Mouse (Mus musculus) heart, postnatal 0 days (tissue): Measurements from ENCODE around the gene Ppil3. TPM values are rescaled to one million over a fixed set of nuclear protein-coding genes. Genes with fewer than 3 reads are reported as not detected.
A peak's percentile ranks its signal among the peaks of the same experiment; 100 is the strongest.

ENCODE experiments used
- ATAC-seq: fragments of 200-750 bp; cut with Nextera tagmentation; 2 replicates; pipeline ENCODE4 v1.8.0; 2017; ENCODE audit warnings: low read depth, moderate number of reproducible peaks, moderate library complexity; ENCODE audit not compliant: insufficient read depth
- DNase-seq: peaks from one replicate; pipeline ENCODE4 v3.0.0-alpha.2; 2016; ENCODE audit warnings: low spot score
- H3K27ac ChIP-seq: fragments of 300-500 bp; sonication (generic); 2 replicates; pipeline ENCODE4 v1.5.1; 2014; ENCODE audit warnings: low read depth, mild to moderate bottlenecking
- H3K27me3 ChIP-seq: fragments of 300-500 bp; sonication (generic); 2 replicates; pipeline ENCODE4 v1.6.1; 2014; ENCODE audit warnings: low read length, mixed read lengths; ENCODE audit not compliant: control insufficient read depth, insufficient read depth
- H3K36me3 ChIP-seq: fragments of 300-500 bp; sonication (generic); replicated peaks from 2 replicates; pipeline ENCODE4 v1.6.1; 2014; ENCODE audit warnings: low read length, mixed read lengths; ENCODE audit not compliant: control insufficient read depth, insufficient read depth
- H3K4me1 ChIP-seq: fragments of 300-500 bp; sonication (generic); 2 replicates; pipeline ENCODE4 v1.6.1; 2014; ENCODE audit warnings: antibody characterized with exemption; ENCODE audit not compliant: control insufficient read depth, insufficient read depth
- H3K4me2 ChIP-seq: fragments of 300-500 bp; sonication (generic); 2 replicates; pipeline ENCODE4 v1.6.1; 2014; ENCODE audit warnings: low read depth, mild to moderate bottlenecking, low read length, moderate library complexity
- H3K4me3 ChIP-seq: fragments of 300-500 bp; sonication (generic); 2 replicates; pipeline ENCODE4 v1.5.1; 2014; ENCODE audit warnings: low read depth, low read length
- H3K9ac ChIP-seq: fragments of 300-500 bp; sonication (generic); replicated peaks from 2 replicates; pipeline ENCODE4 v1.6.1; 2014; ENCODE audit warnings: low read depth, low read length, mixed read lengths
- H3K9me3 ChIP-seq: fragments of 300-500 bp; sonication (generic); replicated peaks from 2 replicates; pipeline ENCODE4 v1.6.1; 2016; ENCODE audit warnings: low read length; ENCODE audit not compliant: control insufficient read depth
- CTCF ChIP-seq: IDR thresholded peaks from 2 replicates; pipeline ENCODE4 v1.5.1; 2016; ENCODE audit warnings: antibody characterized with exemption, control low read depth, low read depth
- EP300 ChIP-seq: IDR thresholded peaks from 2 replicates; pipeline ENCODE4 v1.6.1; 2016; ENCODE audit warnings: antibody characterized with exemption, low read depth
- WGBS: fragments of 180-500 bp; shearing (Covaris S2); extraction: QIAGEN DNeasy Blood & Tissue Kit; methylation state at CpG from one replicate; pipeline ENCODE4 v1.1.7; 2014; 5-methylcytosine and 5-hydroxymethylcytosine counted together
- polyA plus RNA-seq: library from polyadenylated mRNA; unstranded; fragments of >200 nt; fragmentation: Nextera tagmentation; extraction: Ambion mirVana; gene quantifications from 2 replicates; pipeline ENCODE4 v1.2.1, GENCODE M21; 2015
- total RNA-seq: library from RNA; depleted of rRNA; stranded (reverse); fragments of >200 nt; gene quantifications from 2 replicates; pipeline ENCODE4 v1.2.3, GENCODE M21; 2014; ENCODE audit warnings: low replicate concordance

Ppil3 gene
- total and polyA plus RNA-seq, 2 experiments from 2014 or later: 8.7 to 27.9 TPM

- TF ChIP-seq CTCF (no peak), EP300 (no peak)
- H3K36me3 ChIP-seq: peaks cover 55% of the 10 kb centered on the region
- no peaks in the 10 kb centered on the region for H3K27me3 ChIP-seq
- WGBS: 97% methylated on average over 1 of the region's 1 CpGs
- H3K9me3 ChIP-seq: no peaks in the 10 kb centered on the region
- peaks cover 8% of the 10 kb centered on the region for H3K4me1 ChIP-seq
- H3K9ac ChIP-seq: no peak overlapping the region
- no peak overlapping the region for H3K4me3 ChIP-seq
- ATAC-seq (no peak), DNase-seq (no peak)
- H3K4me2 ChIP-seq: no peak overlapping the region
- no peak overlapping the region for H3K27ac ChIP-seq
Measured at GRCm38 (mm10) chr1:58396179-58396578, 49.1 kb downstream of the Ppil3 start.

DNA sequence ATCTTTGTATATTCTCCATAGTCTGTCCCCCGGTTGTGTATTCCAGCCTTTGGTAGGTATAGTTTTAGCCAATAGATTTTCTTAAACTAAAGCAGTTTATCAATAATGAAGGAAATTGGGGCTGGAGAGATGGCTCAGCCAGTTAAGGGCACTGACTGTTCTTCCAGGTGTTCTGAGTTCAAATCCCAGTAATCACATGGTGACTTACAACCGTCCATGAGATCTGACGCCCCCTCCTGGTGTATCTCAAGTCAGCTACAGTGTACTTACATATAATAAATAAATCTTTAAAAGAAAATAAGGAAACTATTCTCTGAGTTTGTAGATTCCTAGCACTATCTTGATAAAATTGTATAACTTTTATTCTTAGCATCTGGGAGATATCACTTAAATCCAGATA, 49.9 kb downstream of the Ppil3 start:
- Histone ChIP-seq H3K27ac (no peak overlapping the region), H3K36me3 (peaks cover 46% of the 10 kb centered on the region), H3K4me1 (peaks cover 8% of the 10 kb centered on the region), H3K9ac (no peak overlapping the region), H3K4me2 (no peak overlapping the region), H3K4me3 (no peak overlapping the region), H3K9me3 (no peaks in the 10 kb centered on the region), H3K27me3 (no peaks in the 10 kb centered on the region)
- TF ChIP-seq EP300 (no peak), CTCF (no peak)
- ATAC-seq (no peak), DNase-seq (no peak)
- WGBS: 92% methylated on average over 3 of the region's 3 CpGs

DNA sequence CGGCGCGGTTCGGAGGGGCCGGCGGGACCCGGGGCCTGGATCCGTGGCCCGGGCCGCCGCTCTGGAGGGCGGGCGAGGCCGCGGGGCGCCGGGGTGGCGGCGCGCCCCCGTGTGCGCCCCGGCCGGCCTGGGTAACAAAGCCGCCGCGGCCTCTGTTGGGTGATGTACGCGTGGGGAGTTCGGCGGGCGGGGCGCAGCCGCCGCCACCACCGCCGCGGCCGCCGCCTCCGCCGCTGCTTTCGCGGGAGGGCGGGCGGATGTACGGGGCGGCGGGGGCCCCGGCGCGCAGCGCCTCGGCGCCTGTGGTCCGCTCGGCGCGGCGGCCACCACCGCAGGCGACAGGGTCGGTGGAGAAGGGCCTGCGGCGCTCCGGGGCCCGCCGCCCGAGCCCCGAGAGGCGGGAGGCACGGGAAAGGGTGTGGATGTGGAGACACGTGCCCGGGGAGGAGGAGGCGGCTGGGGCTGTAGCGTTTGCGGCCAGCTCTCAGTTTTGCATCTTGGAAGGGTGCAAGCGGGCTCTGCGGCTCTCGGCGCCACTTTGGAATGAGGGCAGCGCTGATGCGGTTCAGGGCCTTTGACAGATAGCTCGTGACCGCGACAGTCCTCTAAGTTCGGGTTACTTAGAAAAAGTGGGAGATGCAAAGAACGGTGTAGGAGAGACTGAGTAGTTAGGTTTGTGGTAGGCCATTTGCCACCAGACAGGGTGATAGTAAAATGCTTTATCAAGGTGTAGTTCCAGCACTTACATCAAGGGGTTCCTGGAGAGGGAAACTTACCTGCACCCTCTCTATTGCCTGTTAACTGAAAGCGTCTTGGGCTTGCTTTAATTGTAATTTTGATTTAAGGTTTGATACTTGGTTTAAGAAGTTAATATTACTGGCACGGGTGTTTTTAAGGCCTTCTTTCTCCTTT, 51.7 kb downstream of the Ppil3 start:
- Histone ChIP-seq H3K27ac (peak overlapping the region; percentile 98), H3K9me3 (no peaks in the 10 kb centered on the region), H3K4me1 (peaks cover 8% of the 10 kb centered on the region), H3K27me3 (no peaks in the 10 kb centered on the region), H3K9ac (peak overlapping the region; percentile 98), H3K4me2 (peak overlapping the region; percentile 93), H3K4me3 (peak overlapping the region; percentile 98), H3K36me3 (peaks cover 29% of the 10 kb centered on the region)
- WGBS: 1% methylated on average over 37 of the region's 90 CpGs
- TF ChIP-seq CTCF (no peak), EP300 (no peak)
- DNase-seq (peak; percentile 32), ATAC-seq (peak; percentile 49)

DNA sequence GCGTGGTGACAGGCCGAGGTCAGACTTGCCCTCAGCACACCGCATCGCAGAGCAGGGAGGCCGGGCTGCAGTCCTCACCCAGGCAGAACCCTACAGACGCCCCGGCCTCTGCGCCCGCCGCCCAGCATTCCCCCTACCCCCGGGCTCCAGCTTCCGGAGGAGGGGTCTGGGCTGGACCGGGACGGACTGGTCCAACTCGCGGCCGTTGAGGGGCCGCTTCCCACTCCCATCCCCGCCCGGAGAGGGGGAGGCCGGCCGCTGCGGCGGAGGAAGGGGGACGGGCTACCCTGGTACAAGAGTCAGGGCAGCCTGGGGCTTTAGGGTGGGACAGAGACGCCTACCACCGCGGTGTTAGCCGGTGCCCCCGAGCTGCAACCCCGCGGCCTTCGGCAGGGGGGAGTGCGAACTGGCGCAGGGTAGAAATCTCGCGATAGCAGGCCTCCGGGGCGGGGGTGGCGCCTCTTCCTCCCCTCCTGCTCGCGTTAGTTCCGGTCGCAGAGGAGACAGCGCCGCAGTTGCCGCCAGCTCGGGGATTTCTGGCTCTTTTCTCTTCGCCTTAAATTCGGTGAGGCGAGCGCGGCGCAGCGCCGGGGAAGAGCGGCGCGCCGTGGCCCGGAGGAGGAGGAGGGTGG, 52.5 kb downstream of the Ppil3 start, which contains the start of gene Bzw1:
Bzw1 (plus strand) TSS at position 247 of the 632 bp plus-strand sequence.
- peak within 1 kb of the TSS; percentile 98 for H3K27ac ChIP-seq
- peaks cover 21% of the 10 kb centered on the region for H3K36me3 ChIP-seq
- WGBS: 1% methylated on average over 58 of the region's 61 CpGs
- no peaks in the 10 kb centered on the region for H3K9me3 ChIP-seq
- H3K4me1 ChIP-seq: peaks cover 8% of the 10 kb centered on the region
- ATAC-seq (peak; percentile 97), DNase-seq (peak; percentile 93)
- peak within 1 kb of the TSS; percentile 93 for H3K4me2 ChIP-seq
- H3K9ac ChIP-seq: peak within 1 kb of the TSS; percentile 98
- no peak for TF ChIP-seq CTCF
- peak; percentile 96 for TF ChIP-seq EP300
- H3K27me3 ChIP-seq: no peaks in the 10 kb centered on the region
- H3K4me3 ChIP-seq: peak within 1 kb of the TSS; percentile 98

DNA sequence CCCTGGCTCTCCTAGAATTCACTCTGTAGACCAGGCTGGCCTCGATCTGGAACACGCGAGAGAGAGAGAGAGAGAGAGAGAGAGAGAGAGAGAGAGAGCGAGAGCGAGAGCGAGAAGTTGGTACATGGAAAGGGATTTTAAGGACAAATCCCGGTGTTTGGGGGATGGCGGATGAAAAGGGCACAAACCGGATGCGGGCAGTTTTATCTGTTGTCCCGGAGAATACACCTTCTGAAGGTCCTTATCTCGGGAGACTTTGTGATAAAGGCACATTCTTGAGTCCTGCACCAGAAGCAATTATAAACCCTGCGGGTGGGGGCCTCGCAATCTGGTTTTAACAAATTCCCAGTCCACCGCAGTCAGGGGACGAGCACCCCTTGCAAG, 53.0 kb downstream of the Ppil3 start:
- Histone ChIP-seq H3K9me3 (no peaks in the 10 kb centered on the region), H3K4me3 (peak overlapping the region; percentile 98), H3K36me3 (peaks cover 16% of the 10 kb centered on the region), H3K9ac (peak overlapping the region; percentile 98), H3K27ac (peak overlapping the region; percentile 98), H3K27me3 (no peaks in the 10 kb centered on the region), H3K4me2 (peak overlapping the region; percentile 93), H3K4me1 (peaks cover 8% of the 10 kb centered on the region)
- peak; percentile 6 for ATAC-seq
- DNase-seq: peak; percentile 54
- TF ChIP-seq CTCF (no peak), EP300 (no peak)
- WGBS: under 1% methylated on average over 16 of the region's 16 CpGs
